13 mouse cellular contexts compared by ENCODE assay signal in the genomic region with DNA sequence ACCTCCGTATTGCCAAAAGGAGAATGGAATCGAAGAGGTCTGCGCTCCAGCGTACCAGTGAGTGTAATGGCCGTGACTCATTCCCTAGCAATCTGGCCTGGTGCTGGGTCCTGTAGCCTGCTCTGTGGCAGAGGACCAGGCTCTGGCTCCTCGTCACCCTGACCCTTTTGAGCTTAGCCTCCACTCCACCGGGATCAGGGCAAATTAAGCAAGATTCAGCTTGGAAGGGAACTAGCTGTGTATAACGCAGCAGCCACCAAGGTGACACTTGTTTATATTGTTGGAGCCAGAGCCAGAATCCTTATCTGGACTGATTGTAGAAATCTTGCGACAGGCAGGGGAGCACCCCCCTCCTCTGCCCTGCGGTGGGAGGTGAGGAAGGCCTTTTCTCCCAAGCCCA. TPM values are rescaled to one million over a fixed set of nuclear protein-coding genes. Genes with fewer than 3 reads are reported as not detected.
A peak's percentile ranks its signal among the peaks of the same experiment; 100 is the strongest.
DNase-seq lines count a peak whose midpoint lies in the region; ATAC-seq and TF ChIP-seq lines count a peak whose summit lies in the region.
"Had no signal": no experiment of that assay in that cellular context is flagged by ENCODE, and none has a peak within 500 bp of the region (broad histone marks: within the 10 kb centered on the region; RNA-seq: fewer than 3 reads in every experiment).

No protein-coding gene starts in this region.

- no peak for TF ChIP-seq POLR2A in lung, adult 2 months (IDR thresholded peaks at IDR 0.05; ENCODE audit: borderline replicate concordance, extremely low read depth, low read depth, low read length)

- peaks cover 26% of the 10 kb centered on the region for H3K4me1 ChIP-seq in lung, adult 2 months (ENCODE audit: control insufficient read depth, insufficient read depth, low read length)
- H3K4me1 ChIP-seq in heart, embryonic 12.5 days (replicated peaks), result peaks cover 88% of the 10 kb centered on the region
- peaks cover 11% of the 10 kb centered on the region for H3K4me1 ChIP-seq in liver, embryonic 16.5 days (ENCODE audit: control insufficient read depth, low read depth, low read length)
- no peaks in the 10 kb centered on the region for H3K4me1 ChIP-seq in stomach, postnatal 0 days (replicated peaks; ENCODE audit: control insufficient read depth, insufficient read depth)
- peaks cover 11% of the 10 kb centered on the region for H3K4me1 ChIP-seq in forebrain, embryonic 16.5 days (replicated peaks; ENCODE audit: control insufficient read depth, insufficient read depth, low read length)

- WGBS in lung, adult 2 months, result 43% methylated on average over 10 of the region's 10 CpGs
- WGBS in heart, embryonic 12.5 days, result 25% methylated on average over 10 of the region's 10 CpGs
- 67% methylated on average over 10 of the region's 10 CpGs for WGBS in liver, embryonic 16.5 days (ENCODE audit: insufficient replicate concordance)
- WGBS in stomach, postnatal 0 days, result 45% methylated on average over 10 of the region's 10 CpGs
- 91% methylated on average over 10 of the region's 10 CpGs for WGBS in forebrain, embryonic 16.5 days

- peaks cover 35% of the 10 kb centered on the region for H3K36me3 ChIP-seq in heart, embryonic 12.5 days
- H3K36me3 ChIP-seq in liver, embryonic 16.5 days (ENCODE audit: control insufficient read depth, insufficient read depth), result no peaks in the 10 kb centered on the region; the same call in 1 of the 2 replicates
- H3K36me3 ChIP-seq in stomach, postnatal 0 days (ENCODE audit: control insufficient read depth, insufficient read depth, low read length), result no peaks in the 10 kb centered on the region
- no peaks in the 10 kb centered on the region for H3K36me3 ChIP-seq in forebrain, embryonic 16.5 days (ENCODE audit: control insufficient read depth, insufficient read depth)

- no peak for TF ChIP-seq EP300 in stomach, postnatal 0 days (optimal IDR thresholded peaks at IDR 0.05)

- H3K9ac ChIP-seq in heart, embryonic 12.5 days, result 0 out of 2 replicates have a peak overlapping the region, but pooled peaks have one; percentile 12
- no peak overlapping the region for H3K9ac ChIP-seq in liver, embryonic 16.5 days (ENCODE audit: low read depth, low read length)
- no peak overlapping the region for H3K9ac ChIP-seq in stomach, postnatal 0 days (ENCODE audit: low read length)
- no peak overlapping the region for H3K9ac ChIP-seq in forebrain, embryonic 16.5 days (replicated peaks; ENCODE audit: low read depth, low read length)
- H3K9ac ChIP-seq: kidney, embryonic 15.5 days; limb, embryonic 13.5 days had no signal

- H3K27me3 ChIP-seq in heart, embryonic 12.5 days (replicated peaks), result no peaks in the 10 kb centered on the region
- H3K27me3 ChIP-seq in liver, embryonic 16.5 days (ENCODE audit: control insufficient read depth, insufficient read depth, low read depth, low read length), result no peaks in the 10 kb centered on the region
- no peaks in the 10 kb centered on the region for H3K27me3 ChIP-seq in stomach, postnatal 0 days (ENCODE audit: control insufficient read depth, insufficient read depth, low read length)
- H3K27me3 ChIP-seq in forebrain, embryonic 16.5 days (replicated peaks; ENCODE audit: control insufficient read depth, insufficient read depth, low read length), result no peaks in the 10 kb centered on the region
- H3K27me3 ChIP-seq: CH12.LX; kidney, embryonic 15.5 days; limb, embryonic 13.5 days had no signal

- H3K9me3 ChIP-seq in heart, embryonic 12.5 days (replicated peaks), result no peaks in the 10 kb centered on the region
- H3K9me3 ChIP-seq in liver, embryonic 16.5 days (replicated peaks; ENCODE audit: control insufficient read depth, low read length), result no peaks in the 10 kb centered on the region
- no peaks in the 10 kb centered on the region for H3K9me3 ChIP-seq in stomach, postnatal 0 days (ENCODE audit: control insufficient read depth, low read length)
- no peaks in the 10 kb centered on the region for H3K9me3 ChIP-seq in forebrain, embryonic 16.5 days (ENCODE audit: control insufficient read depth, low read length)
- H3K9me3 ChIP-seq: kidney, embryonic 15.5 days; limb, embryonic 13.5 days had no signal

- H3K27ac ChIP-seq in heart, embryonic 12.5 days (ENCODE audit: poor library complexity, severe bottlenecking), result peak overlapping the region; percentile 70
- no peak overlapping the region for H3K27ac ChIP-seq in liver, embryonic 16.5 days (ENCODE audit: low read length)
- 0 out of 2 replicates have a peak overlapping the region, but pooled peaks have one; percentile 4 for H3K27ac ChIP-seq in stomach, postnatal 0 days (replicated peaks)
- no peak overlapping the region for H3K27ac ChIP-seq in forebrain, embryonic 16.5 days (ENCODE audit: low read length)
- H3K27ac ChIP-seq: kidney, embryonic 15.5 days; limb, embryonic 13.5 days had no signal

- H3K4me2 ChIP-seq in heart, embryonic 12.5 days, result peak overlapping the region; percentile 46
- H3K4me2 ChIP-seq in liver, embryonic 16.5 days (ENCODE audit: low read depth, low read length), result no peak overlapping the region
- H3K4me2 ChIP-seq in stomach, postnatal 0 days (replicated peaks; ENCODE audit: low read depth), result no peak overlapping the region
- H3K4me2 ChIP-seq in forebrain, embryonic 16.5 days (ENCODE audit: low read length), result no peak overlapping the region
- H3K4me2 ChIP-seq: kidney, embryonic 15.5 days; limb, embryonic 13.5 days had no signal

- no peak; the same call in 1 of the 2 replicates for ATAC-seq in heart, embryonic 12.5 days (ENCODE audit: insufficient number of reproducible peaks, low FRiP score)
- ATAC-seq in liver, embryonic 16.5 days (ENCODE audit: low read depth), result peak; percentile 40
- ATAC-seq in stomach, postnatal 0 days (ENCODE audit: low FRiP score, low TSS enrichment), result no peak
- no peak for ATAC-seq in forebrain, embryonic 16.5 days
- ATAC-seq: inflammation-experienced regulatory T-cells, adult 6 months had no signal

- DNase-seq in lung, adult 18-20 months, result peak; percentile 72 to 79
- DNase-seq in lung, adult 2 months, result no peak
- DNase-seq in stomach, postnatal 0 days (ENCODE audit: low spot score), result no peak
- DNase-seq in layer of hippocampus, adult 9-10 months (ENCODE audit: low spot score), result no peak
- DNase-seq: cerebellum, adult 9-10 months had no signal

- no peak for TF ChIP-seq CTCF in lung, adult 2 months (IDR thresholded peaks at IDR 0.05; ENCODE audit: insufficient read depth, low read length)
- TF ChIP-seq CTCF in stomach, postnatal 0 days (IDR thresholded peaks at IDR 0.05; ENCODE audit: low read depth), result no peak

- no peak overlapping the region for H3K4me3 ChIP-seq in lung, adult 2 months (replicated peaks; ENCODE audit: extremely low read depth, low read depth, low read length)
- H3K4me3 ChIP-seq in heart, embryonic 12.5 days, result no peak overlapping the region
- H3K4me3 ChIP-seq in liver, embryonic 16.5 days (ENCODE audit: low read depth, low read length), result no peak overlapping the region
- no peak overlapping the region for H3K4me3 ChIP-seq in stomach, postnatal 0 days (ENCODE audit: low read depth, low read length)
- H3K4me3 ChIP-seq in forebrain, embryonic 16.5 days (replicated peaks; ENCODE audit: low read length), result no peak overlapping the region
- H3K4me3 ChIP-seq: kidney, embryonic 15.5 days; limb, embryonic 13.5 days; myocyte had no signal

RNA-seq across cellular contexts. Expression of a gene that starts 29.5 kb away (rescaled TPM):
- polyA plus RNA-seq in lung, adult 2 months (2012; rRNA removed), result 47.3 and 54.3 TPM in 2 replicates
- polyA plus RNA-seq in heart, embryonic 12.5 days (2016; fragmentation: Nextera tagmentation; extraction: Ambion mirVana), result 53.4 and 55.6 TPM in 2 replicates
- polyA plus RNA-seq in liver, embryonic 16.5 days (2015; fragmentation: Nextera tagmentation; extraction: Ambion mirVana), result 24.8 and 31.5 TPM in 2 replicates
- polyA plus RNA-seq in stomach, postnatal 0 days (2015; fragmentation: Nextera tagmentation; extraction: Ambion mirVana), result 31.2 and 32.9 TPM in 2 replicates
- polyA plus RNA-seq in forebrain, embryonic 16.5 days (2015; fragmentation: Nextera tagmentation; extraction: Ambion mirVana), result 39.1 and 41.3 TPM in 2 replicates

RNA-seq across cellular contexts. Expression of a gene that starts 44.6 kb away (rescaled TPM):
- polyA plus RNA-seq in lung, adult 2 months (2012; rRNA removed), result 0.06 TPM in 1 of 2 replicates, not detected in the other
- 0.86 and 1.3 TPM in 2 replicates for polyA plus RNA-seq in heart, embryonic 12.5 days (2016; fragmentation: Nextera tagmentation; extraction: Ambion mirVana)
- 1.9 and 2.4 TPM in 2 replicates for polyA plus RNA-seq in liver, embryonic 16.5 days (2015; fragmentation: Nextera tagmentation; extraction: Ambion mirVana)
- 0.12 TPM in 1 of 2 replicates, not detected in the other for polyA plus RNA-seq in stomach, postnatal 0 days (2015; fragmentation: Nextera tagmentation; extraction: Ambion mirVana)
- polyA plus RNA-seq in forebrain, embryonic 16.5 days (2015; fragmentation: Nextera tagmentation; extraction: Ambion mirVana), result 0.33 TPM in 1 of 2 replicates, not detected in the other
- polyA plus RNA-seq: myocyte had no signal

RNA-seq across cellular contexts. Expression of a gene that starts 55.2 kb away (rescaled TPM):
- polyA plus RNA-seq in lung, adult 2 months (2012; rRNA removed), result 3.8 and 6.5 TPM in 2 replicates
- polyA plus RNA-seq in heart, embryonic 12.5 days (2016; fragmentation: Nextera tagmentation; extraction: Ambion mirVana), result 8.1 and 8.9 TPM in 2 replicates
- polyA plus RNA-seq in liver, embryonic 16.5 days (2015; fragmentation: Nextera tagmentation; extraction: Ambion mirVana), result 33.4 and 37.6 TPM in 2 replicates
- polyA plus RNA-seq in stomach, postnatal 0 days (2015; fragmentation: Nextera tagmentation; extraction: Ambion mirVana), result 9.4 and 10.0 TPM in 2 replicates
- polyA plus RNA-seq in forebrain, embryonic 16.5 days (2015; fragmentation: Nextera tagmentation; extraction: Ambion mirVana), result 14.3 and 14.8 TPM in 2 replicates

RNA-seq across cellular contexts. Expression of a gene that starts 55.4 kb away (rescaled TPM):
- 21.5 and 27.1 TPM in 2 replicates for polyA plus RNA-seq in lung, adult 2 months (2012; rRNA removed)
- polyA plus RNA-seq in heart, embryonic 12.5 days (2016; fragmentation: Nextera tagmentation; extraction: Ambion mirVana), result 88.2 and 94.4 TPM in 2 replicates
- polyA plus RNA-seq in liver, embryonic 16.5 days (2015; fragmentation: Nextera tagmentation; extraction: Ambion mirVana), result 23.6 and 27.1 TPM in 2 replicates
- 39.6 and 41.6 TPM in 2 replicates for polyA plus RNA-seq in stomach, postnatal 0 days (2015; fragmentation: Nextera tagmentation; extraction: Ambion mirVana)
- polyA plus RNA-seq in forebrain, embryonic 16.5 days (2015; fragmentation: Nextera tagmentation; extraction: Ambion mirVana), result 226 and 246 TPM in 2 replicates

Comparison
In these comparisons a context has a peak if more than half of its experiments do, and no peak if none do; other contexts are left out.
1. DNase-seq: peak in lung, adult 18-20 months (2 of 2); none in lung, adult 2 months (single experiment), stomach, postnatal 0 days (single experiment) and layer of hippocampus, adult 9-10 months (single experiment).
2. H3K27ac ChIP-seq: peak in heart, embryonic 12.5 days (single experiment) and stomach, postnatal 0 days (single experiment); none in liver, embryonic 16.5 days (single experiment) and forebrain, embryonic 16.5 days (single experiment).